Comparison of ENCODE assay signal across 15 mouse cellular contexts in genomic region chr13:41727803-41728202, GRCm38 (mm10).
"Had no signal": no experiment of that assay in that cellular context is flagged by ENCODE, and none has a peak within 500 bp of the region (broad histone marks: within the 10 kb centered on the region; RNA-seq: fewer than 3 reads in every experiment).

No protein-coding gene starts in this region.

- DNase-seq: gastrocnemius, adult 2 months; gastrocnemius, postnatal 10 days; gastrocnemius, postnatal 25 days; heart, adult 18-20 months; heart, postnatal 10 days; heart, postnatal 36 days; kidney, adult 11 months; kidney, adult 8-10 months; kidney, postnatal 10 days; kidney, postnatal 25 days; kidney, postnatal 4 days; liver; liver, embryonic 13.5 days had no signal

- ATAC-seq: hindbrain, postnatal 0 days; intestine, embryonic 16.5 days had no signal
